Mouse (Mus musculus): ENCODE measurements around the gene Hrh1.

- TF ChIP-seq CTCF (IDR thresholded peaks at IDR 0.05; ENCODE audit: extremely low read depth, insufficient read length, insufficient replicate concordance, low read depth, low read length) (no peak), POLR2A (IDR thresholded peaks at IDR 0.05; ENCODE audit: low read depth, low read length) (no peak)
Measured at GRCm38 (mm10) chr6:114404128-114404527, 6.4 kb downstream of the Hrh1 start.
